Mouse (Mus musculus): ENCODE measurements around the gene Glyr1. TPM values are rescaled to one million over a fixed set of nuclear protein-coding genes. Genes with fewer than 3 reads are reported as not detected.

Gene Glyr1
- polyA plus RNA-seq, 1 experiment from 2014 or later, result 58.9 TPM

Other genes with a start within 250 kb of the Glyr1 start
- gene 4930562C15Rik, start 214.4 kb downstream of the Glyr1 start, polyA plus RNA-seq (2014; fragmentation: Nextera tagmentation; extraction: Ambion mirVana), result 0.25 and 0.79 TPM in 2 replicates
- 27.4 and 28.8 TPM in 2 replicates for gene Ubald1, start 169.5 kb downstream of the Glyr1 start, polyA plus RNA-seq (2014; fragmentation: Nextera tagmentation; extraction: Ambion mirVana)
- gene Mgrn1, start 163.6 kb downstream of the Glyr1 start, polyA plus RNA-seq (2014; fragmentation: Nextera tagmentation; extraction: Ambion mirVana), result 96.8 and 112 TPM in 2 replicates
- gene Nudt16l1, start 111.1 kb downstream of the Glyr1 start, polyA plus RNA-seq (2014; fragmentation: Nextera tagmentation; extraction: Ambion mirVana), result 102 and 106 TPM in 2 replicates
- 28.7 and 31.8 TPM in 2 replicates for gene Anks3, start 85.7 kb downstream of the Glyr1 start, polyA plus RNA-seq (2014; fragmentation: Nextera tagmentation; extraction: Ambion mirVana)
- gene Sept12, start 52.0 kb downstream of the Glyr1 start, polyA plus RNA-seq (2014; fragmentation: Nextera tagmentation; extraction: Ambion mirVana), result not detected in 2 replicates
- 1.6 and 3.2 TPM in 2 replicates for gene Smim22, start 42.6 kb downstream of the Glyr1 start, polyA plus RNA-seq (2014; fragmentation: Nextera tagmentation; extraction: Ambion mirVana)
- gene Rogdi, start 36.3 kb downstream of the Glyr1 start, polyA plus RNA-seq (2014; fragmentation: Nextera tagmentation; extraction: Ambion mirVana), result 50.1 and 54.4 TPM in 2 replicates
- gene Ubn1, start 194 bp upstream of the Glyr1 start, polyA plus RNA-seq (2014; fragmentation: Nextera tagmentation; extraction: Ambion mirVana), result 16.6 and 16.8 TPM in 2 replicates
- 1.3 and 1.6 TPM in 2 replicates for gene Ppl, start 82.6 kb upstream of the Glyr1 start, polyA plus RNA-seq (2014; fragmentation: Nextera tagmentation; extraction: Ambion mirVana)
- 0.11 TPM in 1 of 2 replicates, not detected in the other for gene Sec14l5, start 97.2 kb upstream of the Glyr1 start, polyA plus RNA-seq (2014; fragmentation: Nextera tagmentation; extraction: Ambion mirVana)
- gene Nagpa, start 154.1 kb upstream of the Glyr1 start, polyA plus RNA-seq (2014; fragmentation: Nextera tagmentation; extraction: Ambion mirVana), result 11.3 and 13.0 TPM in 2 replicates
- 0.83 and 1.4 TPM in 2 replicates for gene AU021092, start 172.4 kb upstream of the Glyr1 start, polyA plus RNA-seq (2014; fragmentation: Nextera tagmentation; extraction: Ambion mirVana)
- gene Alg1, start 183.8 kb upstream of the Glyr1 start, polyA plus RNA-seq (2014; fragmentation: Nextera tagmentation; extraction: Ambion mirVana), result 21.4 and 24.3 TPM in 2 replicates
- gene Eef2kmt, start 206.1 kb upstream of the Glyr1 start, polyA plus RNA-seq (2014; fragmentation: Nextera tagmentation; extraction: Ambion mirVana), result 20.5 and 24.9 TPM in 2 replicates